Mouse (Mus musculus): ENCODE results near the gene Zfyve27. TPM values are rescaled to one million over a fixed set of nuclear protein-coding genes. Genes with fewer than 3 reads are reported as not detected.

Gene Zfyve27
- polyA plus RNA-seq, 2 experiments from 2014 or later, result 19.5 to 21.0 TPM

DNA sequence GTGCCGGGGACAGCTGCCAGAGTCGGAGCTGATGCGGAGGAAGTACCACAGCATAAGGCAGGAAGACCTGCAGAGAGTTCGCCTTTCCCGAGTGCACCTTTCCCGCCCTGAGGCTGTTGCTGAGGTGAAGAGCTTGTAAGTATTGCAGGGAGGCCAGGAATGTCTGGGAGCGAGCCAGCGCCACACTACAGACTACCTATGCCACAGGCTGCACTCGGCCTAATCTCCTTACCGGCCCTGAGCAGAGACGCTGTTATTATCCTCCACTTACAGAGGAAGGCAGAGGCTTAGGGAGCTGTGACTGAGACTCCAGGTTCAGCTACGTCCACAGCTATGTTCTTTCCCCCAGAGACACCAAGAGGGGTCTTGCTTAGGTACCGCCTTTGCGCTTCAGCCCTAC is 15.6 kb downstream of the Zfyve27 start:
- ATAC-seq, result no peak

DNA sequence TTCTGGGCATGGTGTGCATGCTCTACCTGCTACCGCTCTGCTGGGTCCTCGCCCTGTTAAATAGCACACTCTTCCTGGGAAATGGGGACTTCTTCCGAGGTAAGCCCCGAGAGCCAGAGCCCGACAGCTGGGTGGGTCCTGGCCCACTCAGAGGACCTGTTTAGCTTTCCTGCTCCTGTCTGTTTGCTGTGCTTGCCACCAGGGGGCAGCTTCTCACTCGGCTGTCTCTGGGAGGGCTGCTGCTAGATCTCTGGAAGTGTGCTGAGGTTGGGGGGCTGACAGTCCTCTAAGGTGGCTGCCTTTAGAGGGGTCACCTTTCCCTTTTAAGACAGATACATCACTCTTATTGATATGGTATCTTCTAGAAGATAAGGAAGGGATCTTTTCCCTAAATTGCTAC is 18.9 kb downstream of the Zfyve27 start:
- no peak for ATAC-seq

DNA sequence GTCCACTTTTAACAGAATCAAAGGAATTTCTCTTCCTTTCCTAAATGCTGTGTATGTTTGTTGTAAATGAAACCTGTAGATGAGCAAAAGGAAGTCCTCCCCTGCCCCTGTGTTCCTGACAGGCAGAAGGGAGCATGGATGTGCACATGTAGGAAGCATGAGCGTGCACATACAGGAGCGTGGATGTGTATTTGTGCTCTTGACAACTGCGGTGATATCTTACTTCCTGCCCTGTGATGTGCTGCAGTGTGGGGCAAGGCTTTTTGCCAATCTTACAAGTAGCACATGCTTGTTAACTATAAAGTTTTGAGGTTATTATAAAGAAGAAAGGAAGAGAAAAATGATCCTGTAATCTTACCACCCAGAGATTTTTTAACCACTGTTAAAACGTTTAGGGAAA is 26.0 kb downstream of the Zfyve27 start:
- ATAC-seq, result no peak

DNA sequence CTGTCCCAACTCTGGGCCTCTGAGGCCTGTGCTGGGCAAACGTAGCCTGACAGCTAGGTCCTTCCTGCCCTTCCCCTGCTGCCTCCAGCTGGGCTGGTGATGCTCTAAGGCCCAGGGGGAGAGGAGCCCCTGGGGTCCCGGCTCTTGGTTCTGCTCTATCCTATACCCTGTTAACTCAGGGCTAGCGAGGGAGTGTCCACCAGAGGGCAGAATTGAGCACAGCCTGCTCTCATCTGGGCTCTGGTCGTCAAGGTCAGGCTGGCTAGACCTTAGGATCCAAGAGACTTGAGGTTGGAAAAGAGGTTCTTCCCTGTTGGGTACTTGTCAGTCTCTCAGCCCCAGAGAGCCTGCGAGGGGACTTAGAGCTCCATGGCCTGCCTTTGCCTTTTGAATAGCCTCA is 26.7 kb downstream of the Zfyve27 start:
- ATAC-seq, result no peak

DNA sequence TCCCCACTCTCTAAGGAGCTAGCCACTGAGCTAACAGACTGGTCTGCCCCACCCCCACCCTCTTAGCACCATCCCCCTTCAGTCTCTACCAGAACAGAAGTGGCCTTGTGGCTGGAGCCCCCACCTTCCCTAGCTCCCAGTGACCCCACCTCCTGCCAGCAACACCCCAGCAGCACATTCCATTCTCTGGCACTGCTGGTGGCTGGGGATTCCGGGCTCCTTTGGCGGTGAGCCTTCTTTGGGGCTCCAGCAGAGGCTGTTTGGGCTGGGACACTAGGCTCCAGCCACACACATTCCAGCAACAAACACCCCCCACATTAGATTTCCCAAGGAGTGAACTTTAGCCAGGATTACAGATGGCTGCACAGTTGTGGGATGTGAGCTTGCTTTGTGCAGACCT is 29.6 kb downstream of the Zfyve27 start:
- ATAC-seq, result no peak

DNA sequence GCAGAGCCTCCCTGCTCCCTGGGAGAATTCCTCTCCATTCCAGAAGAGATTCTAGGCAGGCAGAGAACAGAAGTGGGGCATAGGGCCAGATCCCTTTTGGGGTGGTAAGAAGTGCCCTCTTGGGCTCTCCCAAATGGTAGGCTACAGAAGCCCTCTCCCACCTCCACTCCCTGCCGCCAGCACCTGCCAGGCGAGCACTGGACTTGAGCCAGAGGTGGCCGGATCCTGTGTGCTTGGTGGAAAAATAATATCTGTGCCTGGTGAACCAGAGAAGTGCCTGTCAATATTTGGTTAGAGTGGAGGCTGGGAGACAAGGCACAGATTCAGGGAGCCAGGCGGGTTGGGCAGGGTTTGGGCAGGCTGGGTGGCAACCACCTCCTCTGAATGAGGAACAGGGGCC is 32.6 kb downstream of the Zfyve27 start:
- no peak for ATAC-seq

DNA sequence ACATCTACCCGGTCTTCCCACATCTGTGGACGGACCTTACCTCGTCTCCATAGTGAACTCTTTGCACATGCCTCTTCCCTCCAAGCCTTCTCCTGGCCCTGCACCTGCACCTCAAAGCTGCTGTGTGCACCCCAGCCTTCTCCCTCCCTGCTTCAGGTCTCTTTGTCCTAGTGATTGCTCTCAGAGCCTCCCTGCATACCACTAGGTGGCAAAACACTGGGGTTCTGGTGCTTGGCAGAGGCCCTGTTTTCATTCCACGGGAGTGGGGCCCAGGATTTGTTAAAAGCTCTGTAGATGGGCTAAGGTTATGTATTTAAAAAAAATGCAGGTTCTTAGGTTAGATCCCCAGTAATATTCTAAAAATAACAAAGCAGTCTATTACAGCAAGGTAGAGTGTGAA is 33.3 kb downstream of the Zfyve27 start:
- no peak for ATAC-seq

DNA sequence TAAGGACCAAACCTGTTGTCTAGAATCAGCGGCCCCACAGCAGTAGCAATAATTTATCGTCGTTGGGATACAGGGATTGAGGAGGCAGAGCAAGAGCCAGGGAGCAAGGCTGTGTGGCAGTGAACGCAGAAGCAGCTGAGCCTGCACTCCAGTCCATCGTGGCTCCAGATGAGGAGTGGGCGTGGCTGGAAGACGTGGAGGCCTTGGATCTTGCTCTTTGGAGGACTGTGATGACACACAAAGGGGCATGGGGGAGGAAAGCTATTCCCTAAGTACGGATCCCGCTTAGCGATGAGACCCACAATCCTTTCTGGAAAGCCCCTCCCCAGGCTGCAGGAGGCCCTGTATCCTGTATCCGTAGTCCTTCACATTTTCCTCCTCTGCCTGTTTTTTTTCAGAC is 34.3 kb downstream of the Zfyve27 start:
- no peak for ATAC-seq

DNA sequence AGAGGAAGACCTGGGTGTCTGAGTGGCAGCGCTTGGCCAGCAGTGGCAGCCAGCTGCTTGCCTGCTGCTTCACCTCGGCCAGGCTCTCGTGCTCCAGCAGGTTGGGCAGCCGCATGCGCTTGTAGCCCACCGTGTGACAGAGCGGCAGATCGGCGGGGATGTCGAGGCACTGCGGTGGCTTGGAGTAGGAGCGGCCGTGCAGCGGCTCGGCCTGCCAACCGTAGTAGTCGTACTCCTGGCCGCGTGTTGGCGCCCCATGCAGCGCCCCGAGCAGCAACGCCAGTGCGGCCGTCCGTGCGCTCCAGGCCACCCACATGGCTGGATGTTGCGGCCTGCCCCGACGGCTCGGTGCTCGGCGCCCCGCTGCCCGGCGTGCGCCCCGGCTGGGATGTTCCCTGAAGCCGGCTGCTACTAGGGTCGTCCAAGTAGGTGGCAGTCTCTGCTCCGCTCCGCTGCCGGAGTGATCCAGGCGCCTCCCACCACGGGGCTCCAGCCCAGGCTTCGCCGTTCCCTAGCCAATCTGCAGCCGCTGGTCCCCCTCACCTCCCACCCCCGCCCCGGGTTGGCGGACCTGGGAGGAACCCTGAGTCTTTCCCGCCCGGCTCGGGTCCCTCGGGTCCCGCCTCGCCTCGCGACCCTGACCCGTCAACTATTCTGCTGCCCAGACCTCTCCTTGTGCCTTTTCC is 38.1 kb downstream of the Zfyve27 start, which contains the start of gene Sfrp5:
Gene Sfrp5 (minus strand): TSS at position 557 of the 686 bp plus-strand sequence.
- no peak for ATAC-seq

DNA sequence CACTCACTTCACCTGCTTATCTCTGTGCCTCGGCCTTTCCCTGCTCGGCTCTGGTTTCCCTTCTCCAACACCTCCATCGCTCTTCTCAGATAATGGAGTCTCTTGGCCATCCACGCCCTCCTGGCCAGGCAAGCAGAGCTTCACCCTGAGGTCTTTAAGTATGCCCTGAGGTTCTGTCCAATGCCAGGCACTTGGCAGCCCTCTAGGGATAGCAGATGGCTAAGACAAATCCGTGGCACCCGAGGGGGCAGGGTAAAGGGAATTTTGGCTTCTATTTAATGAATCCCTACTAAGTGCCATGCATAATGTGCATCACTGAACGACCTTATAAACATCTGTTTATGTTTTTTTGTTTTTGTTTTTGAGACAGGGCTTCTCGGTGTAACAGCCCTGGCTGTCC is 38.7 kb downstream of the Zfyve27 start:
- ATAC-seq, result no peak

DNA sequence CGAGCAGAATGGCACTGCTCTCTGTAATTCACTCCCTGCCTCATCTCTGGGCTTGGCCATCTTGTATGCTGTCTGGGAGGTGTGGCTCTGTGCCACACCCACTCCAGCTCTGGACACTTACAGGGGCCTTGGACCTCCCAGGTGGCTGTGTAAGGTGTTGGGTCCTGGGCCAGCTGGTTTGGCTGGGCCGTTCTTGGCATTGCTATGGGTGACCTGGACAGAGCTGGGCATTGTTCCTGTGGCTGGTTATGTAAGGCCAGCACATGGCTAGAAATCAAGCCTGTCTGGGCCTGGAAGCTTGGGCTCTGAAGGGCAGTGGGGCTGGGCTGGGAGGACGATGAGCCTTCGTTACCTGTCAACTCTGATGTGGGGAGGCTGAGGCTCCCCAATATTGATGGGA is 40.6 kb downstream of the Zfyve27 start:
- ATAC-seq, result no peak

DNA sequence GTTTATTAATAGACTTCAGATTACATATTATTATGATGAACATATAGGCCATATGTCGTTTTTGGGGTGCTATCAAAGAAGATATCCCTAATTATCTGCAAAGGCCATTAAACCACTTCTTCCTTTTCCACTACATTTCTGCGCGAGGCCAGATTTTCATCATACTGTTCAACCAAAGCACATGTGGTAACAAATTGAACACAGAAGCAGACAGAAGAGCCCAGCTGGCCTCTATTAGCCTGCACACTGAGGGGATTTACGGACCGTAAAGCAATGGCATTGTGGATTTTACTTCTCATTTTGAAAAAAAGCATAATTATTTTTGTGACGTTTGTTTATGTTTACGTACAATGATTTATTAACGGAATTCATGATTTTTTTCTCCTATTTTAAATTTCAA is 41.5 kb downstream of the Zfyve27 start:
- ATAC-seq, result no peak

DNA sequence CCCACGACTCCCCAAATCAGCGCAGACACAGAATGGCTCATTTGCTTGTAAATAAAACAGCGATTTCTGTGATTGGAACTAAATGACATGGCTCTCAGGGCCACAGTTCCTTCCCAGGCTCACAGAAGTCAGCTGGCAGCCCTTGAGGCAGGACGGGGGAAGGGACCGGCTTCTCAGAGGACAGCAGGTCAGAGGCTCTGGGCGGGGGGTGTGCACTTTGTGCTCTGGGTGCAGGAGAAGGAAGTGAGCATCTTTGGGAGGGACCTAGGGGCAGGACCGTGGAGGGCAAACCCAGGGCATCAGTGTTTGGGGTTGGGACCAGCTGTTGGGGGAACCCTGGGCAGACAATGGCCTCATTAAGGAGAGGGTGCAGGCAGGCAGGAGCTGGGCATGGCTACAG is 45.7 kb downstream of the Zfyve27 start:
- no peak for ATAC-seq

DNA sequence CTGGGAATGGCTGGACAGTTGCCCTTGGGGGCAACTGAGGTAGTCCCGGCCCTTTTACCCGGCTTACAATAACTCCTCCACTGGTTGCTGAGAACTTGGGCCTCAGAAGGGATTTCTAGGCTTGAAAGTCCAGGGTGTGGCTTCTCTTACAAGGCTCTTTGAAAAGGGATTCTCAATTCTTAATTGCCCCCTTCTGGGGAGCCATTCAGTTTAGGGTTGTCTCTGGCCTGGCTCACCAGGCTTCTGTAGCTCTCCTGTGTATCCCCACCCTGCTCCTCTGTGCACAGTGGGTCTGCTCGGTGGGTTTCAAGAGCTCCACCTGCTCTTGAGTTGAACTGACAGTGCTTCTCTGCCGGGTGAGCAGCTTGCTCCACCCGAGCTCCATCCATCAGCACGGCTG is 46.2 kb downstream of the Zfyve27 start:
- no peak for ATAC-seq

DNA sequence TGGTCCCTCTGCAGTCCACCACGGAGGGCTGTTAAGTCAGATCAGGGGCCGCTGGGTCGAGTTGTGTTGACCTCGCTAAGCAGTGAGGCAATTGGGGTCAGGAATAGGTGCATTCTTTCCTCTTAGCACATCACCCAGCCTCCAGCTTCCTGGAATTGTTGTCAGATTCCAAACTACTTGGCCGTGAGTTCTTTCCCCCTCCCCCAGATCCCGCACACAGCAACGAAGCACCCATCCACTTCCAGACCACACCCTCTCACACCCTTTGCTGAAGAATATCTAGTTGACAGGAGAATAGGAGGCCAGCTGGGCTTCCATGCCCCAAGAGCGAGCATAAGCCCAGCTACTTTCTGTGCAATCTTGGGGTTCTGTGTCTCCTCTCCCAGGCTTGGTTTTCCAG is 48.2 kb downstream of the Zfyve27 start:
- ATAC-seq, result no peak

DNA sequence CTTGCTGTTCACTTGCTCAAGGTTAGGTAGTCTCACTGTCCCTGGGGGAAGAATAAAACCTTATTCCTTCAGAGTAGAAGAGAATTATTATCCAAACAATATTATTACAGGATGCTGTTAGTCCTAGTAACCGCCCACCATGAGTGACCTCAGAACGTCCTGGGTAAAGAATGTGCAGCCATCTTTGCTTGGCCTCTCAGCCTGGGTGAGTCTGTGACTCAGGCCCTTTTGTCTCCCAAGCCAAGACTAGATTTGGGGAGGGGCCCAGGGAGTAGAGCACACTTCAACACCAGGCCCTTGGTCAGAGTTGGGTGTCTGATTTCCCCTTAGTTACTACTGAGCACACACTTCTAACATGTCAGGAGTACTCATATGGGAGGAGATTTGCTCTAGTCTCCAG is 50.9 kb downstream of the Zfyve27 start:
- no peak for ATAC-seq

DNA sequence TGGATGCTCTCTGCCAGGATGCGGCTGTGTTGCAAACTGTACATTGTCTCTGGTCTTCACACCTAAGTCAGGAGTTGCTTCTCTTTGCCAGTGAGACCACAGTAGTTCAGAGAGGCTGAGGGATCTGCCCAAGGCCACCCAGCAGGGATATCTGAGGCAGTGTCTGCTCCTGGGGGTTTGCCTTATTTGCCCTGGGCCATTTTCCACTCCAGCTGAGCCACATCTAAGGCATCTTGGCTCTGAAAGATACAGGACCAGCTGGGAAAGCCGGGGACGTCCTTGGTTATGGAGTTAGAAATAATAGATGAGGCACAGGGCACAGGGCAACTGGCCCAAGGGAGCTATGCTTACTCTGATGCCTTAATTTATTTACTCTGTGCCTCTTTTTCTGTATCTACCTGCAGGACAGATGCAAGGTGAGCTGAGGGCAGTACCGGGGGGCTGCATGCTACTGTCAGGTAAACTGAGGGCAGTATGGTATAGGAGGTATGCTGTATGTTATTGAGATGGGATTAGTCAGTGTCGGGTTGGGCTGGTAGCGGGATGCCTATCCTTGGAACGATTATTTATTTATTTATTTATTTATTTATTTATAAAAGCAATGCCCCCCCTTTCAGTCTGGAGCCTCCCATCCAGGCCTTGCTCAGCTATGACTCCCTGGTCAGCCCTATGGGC is 53.1 kb downstream of the Zfyve27 start:
- ATAC-seq, result no peak

DNA sequence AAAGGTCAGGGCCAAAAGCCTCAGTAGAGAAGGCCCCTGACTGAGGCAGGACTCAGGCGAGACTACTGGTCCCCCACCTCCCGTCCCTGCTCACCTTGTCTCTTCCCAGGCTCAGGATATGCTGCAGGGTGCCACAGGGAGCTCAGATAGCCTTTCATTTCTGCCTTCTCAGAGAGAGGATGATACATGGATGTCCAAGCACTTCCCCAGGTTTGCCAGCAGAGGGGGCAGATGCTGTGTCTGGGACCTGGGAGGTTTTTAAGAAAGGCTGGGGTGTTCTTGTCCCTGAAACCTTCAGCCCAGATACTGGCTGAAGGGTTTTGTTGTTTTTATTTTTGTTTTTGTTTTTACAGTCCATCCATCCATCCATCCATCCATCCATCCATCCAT is 53.6 kb downstream of the Zfyve27 start:
- no peak for ATAC-seq

DNA sequence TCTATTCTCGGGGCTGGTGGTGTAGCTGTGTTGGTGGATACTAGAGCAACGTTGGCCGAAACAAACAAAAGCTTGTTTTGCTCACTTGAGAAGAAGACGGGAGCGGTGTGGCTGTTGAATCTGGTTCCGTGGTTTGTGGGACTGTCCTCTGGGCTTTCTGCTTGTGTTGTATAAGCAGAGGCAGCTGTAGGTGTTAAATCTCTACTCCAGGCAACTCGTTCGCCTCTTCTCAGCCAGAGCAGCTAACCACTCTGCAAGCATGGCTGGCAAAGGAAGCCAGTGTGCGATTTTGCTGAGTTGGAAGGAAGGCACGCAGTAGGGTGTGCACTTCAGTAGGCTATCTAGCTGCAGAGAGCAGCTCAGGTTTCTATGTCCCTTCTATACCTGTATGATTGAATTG is 62.7 kb downstream of the Zfyve27 start:
- no peak for ATAC-seq

DNA sequence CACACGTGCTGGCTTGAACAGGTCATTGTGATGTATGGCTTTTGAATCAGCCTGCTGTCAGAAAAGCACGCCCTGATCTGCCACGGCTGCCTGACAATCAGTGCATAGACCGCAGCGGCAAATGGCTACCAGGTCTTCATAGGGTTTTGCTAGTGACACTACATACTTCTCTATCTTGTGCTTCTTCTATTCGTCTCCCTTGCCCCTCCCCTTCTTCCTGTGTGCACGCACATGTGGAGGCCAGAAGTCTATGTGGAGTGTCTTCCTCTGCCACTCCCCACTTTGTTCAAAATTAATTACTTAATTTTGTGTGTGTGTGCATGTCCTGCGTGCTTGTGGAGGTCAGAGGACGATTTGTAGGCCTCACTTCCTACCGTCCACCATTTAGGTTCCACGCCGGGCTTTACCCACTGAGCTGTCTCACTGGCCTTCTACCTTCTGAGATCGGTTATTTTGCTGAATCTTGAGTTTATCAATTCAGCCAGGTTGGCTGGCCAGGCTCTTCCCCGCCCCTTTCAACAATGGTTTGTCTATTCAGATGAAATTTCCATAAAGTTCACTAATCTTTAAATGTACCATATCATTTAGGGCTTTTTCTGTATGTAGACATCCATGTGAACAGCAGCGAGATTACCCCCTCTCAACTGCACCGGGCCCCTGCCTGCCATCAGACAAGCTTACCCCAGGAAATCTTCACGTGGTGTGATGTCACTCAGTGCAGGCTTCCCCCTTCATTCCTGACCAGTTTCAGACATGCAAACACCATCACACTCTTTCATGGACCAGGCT is 65.9 kb downstream of the Zfyve27 start:
- ATAC-seq, result no peak

DNA sequence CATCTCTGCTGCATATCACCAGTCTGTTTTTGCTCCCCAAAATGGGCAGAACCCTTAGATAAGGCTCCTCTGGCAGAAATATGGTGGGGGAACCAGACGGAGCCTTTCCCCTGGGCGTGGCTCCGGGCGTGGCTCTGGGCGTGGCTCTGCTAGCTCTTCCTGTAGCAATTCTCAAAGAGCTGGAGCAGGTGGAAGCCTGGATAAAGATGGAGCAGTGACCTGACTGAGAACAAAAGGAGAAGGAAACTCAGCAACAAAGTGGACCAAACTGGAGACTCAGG is 66.5 kb downstream of the Zfyve27 start:
- no peak for ATAC-seq

DNA sequence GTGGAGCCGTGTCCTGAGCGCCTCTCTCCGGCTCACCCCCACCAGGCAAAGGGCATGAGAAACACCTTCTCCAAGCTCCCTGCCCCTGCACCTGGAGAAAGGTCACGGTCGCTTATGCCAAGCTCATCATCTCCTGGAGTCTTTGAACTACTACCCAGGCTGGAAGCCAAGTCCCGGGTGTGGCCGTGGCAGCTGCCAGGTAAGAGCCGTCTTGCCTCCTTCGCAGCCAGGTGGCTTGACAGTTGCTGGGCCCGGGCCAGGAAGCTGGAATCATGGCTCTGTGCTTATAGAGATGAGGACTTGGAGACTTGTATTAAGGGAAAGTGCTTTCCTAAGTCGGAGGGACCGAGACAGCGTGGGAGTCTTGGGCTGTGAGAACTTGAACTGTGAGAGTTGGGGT is 67.2 kb downstream of the Zfyve27 start:
- no peak for ATAC-seq

DNA sequence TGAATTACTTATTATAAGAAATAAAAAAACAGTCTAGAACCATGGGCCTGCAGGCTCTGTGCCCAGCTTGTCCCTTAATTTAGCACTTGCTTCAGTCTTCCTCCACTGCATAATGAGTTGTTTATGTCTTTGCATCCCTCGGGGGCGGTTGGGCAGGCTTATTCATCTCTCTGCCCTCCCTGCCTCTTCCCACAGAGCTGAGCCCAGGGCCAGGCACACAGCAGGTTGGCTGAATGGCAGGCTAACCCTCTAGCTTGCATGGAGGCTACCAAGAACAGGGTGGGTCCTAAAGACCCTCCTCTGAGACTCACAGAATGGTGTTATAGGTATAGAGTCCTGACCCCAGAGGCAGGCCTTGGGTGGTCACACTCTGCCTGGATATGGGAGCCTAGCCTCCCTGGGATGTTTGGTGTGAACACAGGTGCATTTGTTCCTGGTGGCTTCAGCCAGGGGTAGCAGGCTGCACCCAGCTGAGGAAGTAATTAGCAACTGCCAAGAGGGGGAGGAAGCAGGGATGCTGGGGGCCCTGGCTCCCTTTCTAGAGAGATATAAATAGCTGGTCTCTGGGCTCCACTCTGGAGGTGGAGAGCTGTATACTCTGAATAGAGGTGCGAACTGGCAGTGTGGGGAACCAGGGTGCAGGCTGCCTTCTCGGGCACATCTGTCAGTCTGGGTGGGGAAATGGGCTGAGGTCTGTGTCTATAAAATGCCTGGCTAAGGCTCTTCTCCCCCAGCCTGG is 74.0 kb downstream of the Zfyve27 start:
- ATAC-seq, result no peak

DNA sequence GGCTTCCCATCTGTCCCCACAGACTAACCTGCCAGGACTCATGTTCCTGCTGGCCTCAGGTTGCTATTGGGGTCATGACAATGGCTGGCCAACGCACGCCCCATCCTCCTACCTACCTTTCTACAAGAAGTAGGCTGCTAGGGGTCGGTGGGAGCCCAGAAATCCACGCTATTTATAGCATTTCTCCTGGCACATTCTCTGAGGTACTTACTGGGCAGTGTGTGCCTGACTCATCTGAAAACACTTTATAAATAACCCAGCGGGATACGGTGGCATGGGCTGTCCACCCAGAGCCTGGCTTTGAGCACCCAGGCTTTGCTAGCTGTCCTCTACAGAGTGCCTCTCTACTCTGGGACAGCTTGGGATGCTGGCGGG is 74.6 kb downstream of the Zfyve27 start:
- ATAC-seq, result no peak

Data from CD4-positive, CD25-positive, alpha-beta regulatory T cell, adult 4 months (primary cell).